Comparison of ENCODE assay signal across 28 mouse cellular contexts in genomic region chr19:47390878-47391277, GRCm38 (mm10).
A peak's percentile ranks its signal among the peaks of the same experiment; 100 is the strongest.
DNase-seq lines count a peak whose midpoint lies in the region; ATAC-seq and TF ChIP-seq lines count a peak whose summit lies in the region.
"Had no signal": no experiment of that assay in that cellular context is flagged by ENCODE, and none has a peak within 500 bp of the region (broad histone marks: within the 10 kb centered on the region; RNA-seq: fewer than 3 reads in every experiment).

No protein-coding gene starts in this region.

- intact Hi-C loops in gastrocnemius, adult 2 months (cut with DNase I) = no loop called here

- 79% methylated on average over 13 of the region's 13 CpGs for WGBS in limb, embryonic 12.5 days
- WGBS in limb, embryonic 10.5 days = 86% methylated on average over 13 of the region's 13 CpGs

- H3K9ac ChIP-seq in limb, embryonic 12.5 days (replicated peaks) = no peak overlapping the region
- H3K9ac ChIP-seq: forebrain, embryonic 13.5 days; hindbrain, embryonic 13.5 days; liver, embryonic 14.5 days; lung, embryonic 14.5 days had no signal

- H3K4me1 ChIP-seq in limb, embryonic 12.5 days (replicated peaks) = peaks cover 13% of the 10 kb centered on the region
- H3K4me1 ChIP-seq in limb, embryonic 10.5 days = peaks cover 28% of the 10 kb centered on the region
- peaks cover 16% of the 10 kb centered on the region for H3K4me1 ChIP-seq in brown adipose tissue, adult 24 weeks (ENCODE audit: control insufficient read depth, insufficient read depth, insufficient read length, low read length)
- H3K4me1 ChIP-seq: forebrain, embryonic 13.5 days had no signal

- no peaks in the 10 kb centered on the region for H3K79me3 ChIP-seq in C2C12 (ENCODE audit: low read depth)

- no peaks in the 10 kb centered on the region for H3K79me2 ChIP-seq in C2C12 (ENCODE audit: control insufficient read depth, insufficient read depth)

- peak; percentile 77 for DNase-seq in gastrocnemius, adult 2 months
- DNase-seq in gastrocnemius, postnatal 4 days (ENCODE audit: low spot score in 2 of 2) = no peak
- no peak for DNase-seq in limb, embryonic 10.5 days (ENCODE audit: low spot score)
- DNase-seq in embryo, embryonic 9.5 days (ENCODE audit: extremely low spot score) = no peak
- DNase-seq in spleen, postnatal 14 days (ENCODE audit: low spot score in 2 of 2) = no peak
- DNase-seq: adrenal gland, adult 2 months; adrenal gland, postnatal 36 days; cerebellum, adult 2 months; cerebellum, postnatal 14 days; heart, postnatal 4 days; kidney, adult 8-10 months; kidney, postnatal 4 days; layer of hippocampus, postnatal 36 days; lung, embryonic 14.5 days; lung, postnatal 14 days; midbrain, embryonic 14.5 days; right cerebral cortex, postnatal 25 days; spleen, adult 18-20 months; thymus, postnatal 36 days had no signal

- H3K27ac ChIP-seq in gastrocnemius, adult 2 months = peak overlapping the region; percentile 68
- H3K27ac ChIP-seq in limb, embryonic 12.5 days = 0 out of 2 replicates have a peak overlapping the region, but pooled peaks have one; percentile 37
- H3K27ac ChIP-seq in limb, embryonic 10.5 days = no peak overlapping the region
- peak overlapping the region; percentile 1; the same call in 1 of the 2 replicates for H3K27ac ChIP-seq in brown adipose tissue, adult 24 weeks (replicated peaks; ENCODE audit: low read depth, low read length)
- H3K27ac ChIP-seq: forebrain, embryonic 13.5 days; hindbrain, embryonic 13.5 days; kidney, postnatal 0 days; liver, embryonic 14.5 days had no signal

- no peak overlapping the region for H3ac ChIP-seq in C2C12 (ENCODE audit: control insufficient read depth, insufficient read length, low read depth)

- H3K4me3 ChIP-seq in gastrocnemius, adult 2 months = no peak overlapping the region
- H3K4me3 ChIP-seq in limb, embryonic 12.5 days (replicated peaks) = no peak overlapping the region
- no peak overlapping the region for H3K4me3 ChIP-seq in limb, embryonic 10.5 days
- H3K4me3 ChIP-seq in C2C12 (ENCODE audit: insufficient read depth, poor library complexity, severe bottlenecking) = no peak overlapping the region
- H3K4me3 ChIP-seq in brown adipose tissue, adult 24 weeks (ENCODE audit: insufficient read depth, low read depth, low read length) = no peak overlapping the region
- H3K4me3 ChIP-seq: forebrain, embryonic 13.5 days; hindbrain, embryonic 13.5 days had no signal

- no peak for TF ChIP-seq CTCF in gastrocnemius, adult 2 months (IDR thresholded peaks at IDR 0.05)
- no peak for TF ChIP-seq CTCF in C2C12 (IDR thresholded peaks at IDR 0.05; ENCODE audit: control insufficient read depth, insufficient read depth, insufficient read length)

- H3K4me2 ChIP-seq in limb, embryonic 12.5 days = no peak overlapping the region
- H3K4me2 ChIP-seq: forebrain, embryonic 13.5 days; hindbrain, embryonic 13.5 days; lung, embryonic 14.5 days had no signal

- peaks cover 4% of the 10 kb centered on the region; the same call in 1 of the 2 replicates for H3K36me3 ChIP-seq in limb, embryonic 12.5 days
- H3K36me3 ChIP-seq in limb, embryonic 10.5 days = 0 out of 2 replicates have a peak, but pooled peaks cover 2% of the 10 kb centered on the region
- no peaks in the 10 kb centered on the region for H3K36me3 ChIP-seq in C2C12 (ENCODE audit: control insufficient read depth, insufficient read depth)
- H3K36me3 ChIP-seq: hindbrain, embryonic 13.5 days had no signal

- no peak for ATAC-seq in limb, embryonic 12.5 days (ENCODE audit: insufficient number of reproducible peaks, insufficient read depth, low FRiP score, low TSS enrichment, low read depth)
- ATAC-seq: activated CD4-positive, CD25-positive, alpha-beta regulatory T cell, adult 4 months; forebrain, embryonic 13.5 days; intestine, embryonic 16.5 days had no signal

- no peaks in the 10 kb centered on the region for H3K27me3 ChIP-seq in limb, embryonic 12.5 days
- no peaks in the 10 kb centered on the region for H3K27me3 ChIP-seq in limb, embryonic 10.5 days (ENCODE audit: low read depth, poor library complexity, severe bottlenecking)
- no peaks in the 10 kb centered on the region for H3K27me3 ChIP-seq in C2C12 (ENCODE audit: control insufficient read depth, insufficient read depth, insufficient read length)
- H3K27me3 ChIP-seq: forebrain, embryonic 13.5 days; hindbrain, embryonic 13.5 days had no signal

- no peaks in the 10 kb centered on the region for H3K9me3 ChIP-seq in limb, embryonic 12.5 days
- no peaks in the 10 kb centered on the region for H3K9me3 ChIP-seq in limb, embryonic 10.5 days (replicated peaks)
- H3K9me3 ChIP-seq: forebrain, embryonic 13.5 days; hindbrain, embryonic 13.5 days had no signal

TF ChIP-seq in C2C12, 6 proteins besides CTCF, POLR2A, EP300 and RAD21:
- no peak for TF ChIP-seq MAX (IDR thresholded peaks at IDR 0.05)
- no peak for TF ChIP-seq MYOG (IDR thresholded peaks at IDR 0.05; ENCODE audit: control insufficient read depth, extremely low read depth, insufficient read length)
- peak; percentile 44 for TF ChIP-seq USF1 (IDR thresholded peaks at IDR 0.05; ENCODE audit: low read depth)
- peak; percentile 91 for TF ChIP-seq MYOD1 (IDR thresholded peaks at IDR 0.05; ENCODE audit: control insufficient read depth, insufficient read length, low read depth)
